Comparison of ENCODE assay signal across 9 mouse cellular contexts in the genomic region with DNA sequence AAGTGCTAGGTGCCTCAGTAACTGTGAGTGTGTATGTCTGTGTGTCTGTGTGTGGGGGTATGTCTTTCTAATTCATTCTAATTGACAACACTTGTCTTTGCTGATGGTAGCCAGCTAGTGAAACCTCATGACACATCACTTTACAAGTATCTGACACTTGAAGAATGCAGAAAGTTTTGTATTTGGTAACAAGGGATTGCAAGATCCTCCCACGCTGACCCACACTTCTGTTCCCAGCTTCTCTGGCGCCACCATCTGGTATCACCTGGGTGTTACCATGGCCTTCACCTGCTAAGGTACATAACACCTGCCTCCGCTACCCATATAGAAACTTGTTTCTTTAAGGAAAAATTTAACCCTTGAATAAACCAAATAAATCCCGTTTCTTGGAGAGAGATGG.
A peak's percentile ranks its signal among the peaks of the same experiment; 100 is the strongest.
DNase-seq lines count a peak whose midpoint lies in the region; ATAC-seq and TF ChIP-seq lines count a peak whose summit lies in the region.
"Had no signal": no experiment of that assay in that cellular context is flagged by ENCODE, and none has a peak within 500 bp of the region (broad histone marks: within the 10 kb centered on the region; RNA-seq: fewer than 3 reads in every experiment).

No protein-coding gene starts in this region.

- no peak for ATAC-seq in kidney, postnatal 0 days (replicated peaks; ENCODE audit: low FRiP score, low read depth)

- peak; percentile 68 for DNase-seq in retina, embryonic 14.5 days (ENCODE audit: low spot score)
- no peak for DNase-seq in retina, postnatal 1 day
- peak; percentile 82 for DNase-seq in adipocyte (ENCODE audit: low spot score)
- peak; percentile 53 for DNase-seq in embryo, embryonic 10.5 days (ENCODE audit: low spot score)
- DNase-seq in kidney, postnatal 0 days (ENCODE audit: low spot score) = peak; percentile 54
- peak; percentile 90 for DNase-seq in lung, postnatal 36 days
- DNase-seq in thymus, postnatal 4 days = peak; percentile 88
- DNase-seq in frontal cortex, postnatal 10 days (ENCODE audit: low spot score in 2 of 2) = no peak

- no peak overlapping the region for H3K27ac ChIP-seq in kidney, postnatal 0 days

- H3K36me3 ChIP-seq in kidney, postnatal 0 days (ENCODE audit: insufficient read depth, low read length) = no peaks in the 10 kb centered on the region

- H3K9me3 ChIP-seq in kidney, postnatal 0 days (replicated peaks; ENCODE audit: low read length) = no peaks in the 10 kb centered on the region
- H3K9me3 ChIP-seq: megakaryocyte, embryonic 14.5 days had no signal

- H3K4me1 ChIP-seq in kidney, postnatal 0 days (replicated peaks; ENCODE audit: insufficient read depth, low read length) = 0 out of 2 replicates have a peak, but pooled peaks cover 5% of the 10 kb centered on the region

- H3K4me3 ChIP-seq in kidney, postnatal 0 days (replicated peaks; ENCODE audit: low read depth, low read length) = no peak overlapping the region
- H3K4me3 ChIP-seq: megakaryocyte, embryonic 14.5 days had no signal

- no peak overlapping the region for H3K9ac ChIP-seq in kidney, postnatal 0 days (ENCODE audit: low read depth, low read length)

- H3K4me2 ChIP-seq in kidney, postnatal 0 days (ENCODE audit: low read length) = no peak overlapping the region

- WGBS in kidney, postnatal 0 days = 36% methylated on average over 4 of the region's 4 CpGs

- H3K27me3 ChIP-seq in kidney, postnatal 0 days (ENCODE audit: insufficient read depth, low read length) = no peaks in the 10 kb centered on the region

- TF ChIP-seq CTCF in kidney, postnatal 0 days (IDR thresholded peaks at IDR 0.05; ENCODE audit: low read depth) = peak; percentile 78

Comparison
In these comparisons a context has a peak if more than half of its experiments do, and no peak if none do; other contexts are left out.
1. DNase-seq: peak in retina, embryonic 14.5 days (single experiment), adipocyte (single experiment), embryo, embryonic 10.5 days (single experiment), kidney, postnatal 0 days (single experiment), lung, postnatal 36 days (single experiment) and thymus, postnatal 4 days (single experiment); none in retina, postnatal 1 day (single experiment) and frontal cortex, postnatal 10 days (0 of 2).